Mouse (Mus musculus): ENCODE data around the gene Mob2. TPM values are rescaled to one million over a fixed set of nuclear protein-coding genes. Genes with fewer than 3 reads are reported as not detected.

The Mob2 gene
- polyA plus RNA-seq, 1 experiment: 102 TPM

Other genes starting within 250 kb of the Mob2 start
- not detected in 2 replicates for gene Muc5b, start 222.0 kb downstream of the Mob2 start, polyA plus RNA-seq (2012; rRNA removed)
- 47.1 and 47.7 TPM in 2 replicates for gene Tollip, start 142.6 kb downstream of the Mob2 start, polyA plus RNA-seq (2012; rRNA removed)
- gene Brsk2, start 111.3 kb downstream of the Mob2 start, polyA plus RNA-seq (2012; rRNA removed): 0.27 and 0.34 TPM in 2 replicates
- gene Dusp8, start 34.8 kb upstream of the Mob2 start, polyA plus RNA-seq (2012; rRNA removed): 4.1 and 5.0 TPM in 2 replicates
- not detected in 2 replicates for gene Gm45618, start 59.7 kb upstream of the Mob2 start, polyA plus RNA-seq (2012; rRNA removed)
- gene Gm39115, start 75.0 kb upstream of the Mob2 start, polyA plus RNA-seq (2012; rRNA removed): not detected in 2 replicates
- gene Gm45337, start 83.5 kb upstream of the Mob2 start, polyA plus RNA-seq (2012; rRNA removed): not detected in 2 replicates
- not detected in 2 replicates for gene Gm29735, start 96.0 kb upstream of the Mob2 start, polyA plus RNA-seq (2012; rRNA removed)
- gene Gm4553, start 104.7 kb upstream of the Mob2 start, polyA plus RNA-seq (2012; rRNA removed): not detected in 2 replicates
- gene Krtap5-2, start 114.9 kb upstream of the Mob2 start, polyA plus RNA-seq (2012; rRNA removed): not detected in 2 replicates
- gene Gm10153, start 129.3 kb upstream of the Mob2 start, polyA plus RNA-seq (2012; rRNA removed): not detected in 2 replicates
- gene Krtap5-3, start 140.3 kb upstream of the Mob2 start, polyA plus RNA-seq (2012; rRNA removed): not detected in 2 replicates
- gene Gm7579, start 150.8 kb upstream of the Mob2 start, polyA plus RNA-seq (2012; rRNA removed): not detected in 2 replicates
- not detected in 2 replicates for gene Krtap5-5, start 168.9 kb upstream of the Mob2 start, polyA plus RNA-seq (2012; rRNA removed)
- not detected in 2 replicates for gene Gm40460, start 180.0 kb upstream of the Mob2 start, polyA plus RNA-seq (2012; rRNA removed)
- gene Gm2431, start 197.3 kb upstream of the Mob2 start, polyA plus RNA-seq (2012; rRNA removed): not detected in 2 replicates
- not detected in 2 replicates for gene Gm4559, start 213.3 kb upstream of the Mob2 start, polyA plus RNA-seq (2012; rRNA removed)
- gene Krtap5-1, start 236.1 kb upstream of the Mob2 start, polyA plus RNA-seq (2012; rRNA removed): not detected in 2 replicates
- gene Krtap5-4, start 242.5 kb upstream of the Mob2 start, polyA plus RNA-seq (2012; rRNA removed): not detected in 2 replicates

Data from urinary bladder, adult 2 months (tissue).